Mouse (Mus musculus): ENCODE measurements at regions not wholly inside any gene's neighbourhood (a gene's known extent, or its start where the extent isn't known, plus 50 kb on each side); places are given as distances from the start of the nearest gene placed in this dataset.

GRCm38 (mm10) chr11:79757513-79758071 is 166.6 kb downstream of the Rab11fip4 start:
- no peaks in the 10 kb centered on the region for H3K27me3 ChIP-seq (replicated peaks; ENCODE audit: control insufficient read depth, insufficient read depth, low read length)
- H3K4me3 ChIP-seq (ENCODE audit: low read depth, low read length) = no peak overlapping the region
- H3K9me3 ChIP-seq (ENCODE audit: control insufficient read depth) = no peaks in the 10 kb centered on the region
- ATAC-seq = no peak
- 86% methylated on average over 5 of the region's 5 CpGs for WGBS
- H3K36me3 ChIP-seq (ENCODE audit: control insufficient read depth, insufficient read depth) = no peaks in the 10 kb centered on the region
- no peak overlapping the region for H3K9ac ChIP-seq (ENCODE audit: low read depth, low read length)
- no peaks in the 10 kb centered on the region for H3K4me1 ChIP-seq (replicated peaks; ENCODE audit: control insufficient read depth, insufficient read depth, low read length)
- TF ChIP-seq CTCF (IDR thresholded peaks at IDR 0.05; ENCODE audit: low read depth) = no peak
- no peak overlapping the region for H3K27ac ChIP-seq (ENCODE audit: low read depth, low read length)
- H3K4me2 ChIP-seq (replicated peaks; ENCODE audit: low read depth) = no peak overlapping the region

DNA sequence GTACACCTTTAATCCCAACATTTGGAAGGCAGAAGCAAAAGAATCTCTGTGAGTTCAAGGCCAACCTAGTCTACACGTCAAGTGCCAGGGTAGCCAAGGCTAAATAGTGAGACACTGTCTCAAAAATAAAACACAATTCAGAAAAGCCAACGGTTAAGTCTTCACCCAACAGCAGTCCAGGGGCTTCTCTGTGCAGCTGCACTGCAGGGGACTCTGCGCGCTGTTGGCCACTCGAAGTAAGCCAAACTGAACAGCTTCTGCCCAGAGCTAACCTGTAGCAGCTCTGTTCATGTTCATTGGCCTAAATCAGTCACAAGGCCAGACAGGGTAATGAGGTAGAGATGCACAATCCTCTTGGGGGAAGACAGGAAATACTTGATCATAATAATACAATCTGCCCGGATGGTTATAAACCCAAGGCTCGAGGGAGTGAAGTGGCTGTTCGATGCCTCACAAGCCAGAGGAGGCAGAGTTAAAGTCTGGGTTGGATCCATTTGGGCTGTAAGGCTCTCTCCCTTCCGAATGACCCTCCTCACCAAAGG is 165.4 kb downstream of the Rab11fip4 start:
- no peak overlapping the region for H3K4me2 ChIP-seq (replicated peaks; ENCODE audit: low read depth)
- TF ChIP-seq CTCF (IDR thresholded peaks at IDR 0.05; ENCODE audit: low read depth) = no peak
- H3K9me3 ChIP-seq (ENCODE audit: control insufficient read depth) = no peaks in the 10 kb centered on the region
- H3K4me3 ChIP-seq (ENCODE audit: low read depth, low read length) = no peak overlapping the region
- no peak overlapping the region for H3K9ac ChIP-seq (ENCODE audit: low read depth, low read length)
- no peak for ATAC-seq
- H3K4me1 ChIP-seq (replicated peaks; ENCODE audit: control insufficient read depth, insufficient read depth, low read length) = no peaks in the 10 kb centered on the region
- H3K27ac ChIP-seq (ENCODE audit: low read depth, low read length) = no peak overlapping the region
- no peaks in the 10 kb centered on the region for H3K27me3 ChIP-seq (replicated peaks; ENCODE audit: control insufficient read depth, insufficient read depth, low read length)
- H3K36me3 ChIP-seq (ENCODE audit: control insufficient read depth, insufficient read depth) = no peaks in the 10 kb centered on the region
- WGBS = 78% methylated on average over 9 of the region's 9 CpGs

DNA sequence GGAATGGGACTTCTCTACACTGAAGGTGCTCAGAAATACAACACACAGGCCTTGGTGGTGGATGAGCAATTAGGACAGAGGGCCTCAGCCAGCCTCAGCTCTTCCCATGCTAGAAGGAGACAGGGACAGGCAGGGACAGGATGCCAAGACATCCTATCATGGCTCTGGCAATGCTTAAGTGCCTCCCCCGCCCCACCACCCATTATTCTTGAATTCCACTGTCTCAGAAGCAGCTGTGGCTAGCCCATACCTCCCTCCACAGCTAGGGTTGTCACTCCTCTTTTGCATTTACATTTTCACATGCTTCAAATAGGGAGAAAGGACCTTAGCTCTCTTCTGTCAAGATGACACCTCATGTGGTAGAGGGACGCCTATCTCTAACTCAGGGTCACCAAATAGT is 162.5 kb downstream of the Rab11fip4 start:
- no peaks in the 10 kb centered on the region for H3K9me3 ChIP-seq (ENCODE audit: control insufficient read depth)
- no peak for ATAC-seq
- WGBS = 100% methylated on average over 2 of the region's 2 CpGs

GRCm38 (mm10) chr11:79752717-79753480 is 161.9 kb downstream of the Rab11fip4 start:
- H3K36me3 ChIP-seq (ENCODE audit: control insufficient read depth, insufficient read depth) = no peaks in the 10 kb centered on the region
- no peak overlapping the region for H3K27ac ChIP-seq (ENCODE audit: low read depth, low read length)
- no peaks in the 10 kb centered on the region for H3K9me3 ChIP-seq (ENCODE audit: control insufficient read depth)
- no peaks in the 10 kb centered on the region for H3K4me1 ChIP-seq (replicated peaks; ENCODE audit: control insufficient read depth, insufficient read depth, low read length)
- no peak overlapping the region for H3K4me2 ChIP-seq (replicated peaks; ENCODE audit: low read depth)
- ATAC-seq = peak; percentile 61
- no peak overlapping the region for H3K9ac ChIP-seq (ENCODE audit: low read depth, low read length)
- no peak for TF ChIP-seq CTCF (IDR thresholded peaks at IDR 0.05; ENCODE audit: low read depth)
- no peak overlapping the region for H3K4me3 ChIP-seq (ENCODE audit: low read depth, low read length)
- no peaks in the 10 kb centered on the region for H3K27me3 ChIP-seq (replicated peaks; ENCODE audit: control insufficient read depth, insufficient read depth, low read length)
- 57% methylated on average over 7 of the region's 7 CpGs for WGBS

More for the DNA sequence above, 162.5 kb downstream of the Rab11fip4 start:
- Histone ChIP-seq H3K27me3 (replicated peaks; ENCODE audit: control insufficient read depth, insufficient read depth, low read length) (no peaks in the 10 kb centered on the region), H3K4me3 (ENCODE audit: low read depth, low read length) (no peak overlapping the region), H3K4me1 (replicated peaks; ENCODE audit: control insufficient read depth, insufficient read depth, low read length) (no peaks in the 10 kb centered on the region), H3K36me3 (ENCODE audit: control insufficient read depth, insufficient read depth) (no peaks in the 10 kb centered on the region), H3K27ac (ENCODE audit: low read depth, low read length) (no peak overlapping the region), H3K9ac (ENCODE audit: low read depth, low read length) (no peak overlapping the region), H3K4me2 (replicated peaks; ENCODE audit: low read depth) (no peak overlapping the region)
- TF ChIP-seq CTCF (IDR thresholded peaks at IDR 0.05; ENCODE audit: low read depth) = no peak

GRCm38 (mm10) chr11:79751751-79752716 is 161.0 kb downstream of the Rab11fip4 start:
- no peak overlapping the region for H3K27ac ChIP-seq (ENCODE audit: low read depth, low read length)
- no peak overlapping the region for H3K4me3 ChIP-seq (ENCODE audit: low read depth, low read length)
- no peaks in the 10 kb centered on the region for H3K27me3 ChIP-seq (replicated peaks; ENCODE audit: control insufficient read depth, insufficient read depth, low read length)
- no peak overlapping the region for H3K9ac ChIP-seq (ENCODE audit: low read depth, low read length)
- TF ChIP-seq CTCF (IDR thresholded peaks at IDR 0.05; ENCODE audit: low read depth) = no peak
- no peaks in the 10 kb centered on the region for H3K4me1 ChIP-seq (replicated peaks; ENCODE audit: control insufficient read depth, insufficient read depth, low read length)
- 61% methylated on average over 14 of the region's 14 CpGs for WGBS
- H3K9me3 ChIP-seq (ENCODE audit: control insufficient read depth) = no peaks in the 10 kb centered on the region
- no peak for ATAC-seq
- H3K36me3 ChIP-seq (ENCODE audit: control insufficient read depth, insufficient read depth) = no peaks in the 10 kb centered on the region
- H3K4me2 ChIP-seq (replicated peaks; ENCODE audit: low read depth) = no peak overlapping the region

DNA sequence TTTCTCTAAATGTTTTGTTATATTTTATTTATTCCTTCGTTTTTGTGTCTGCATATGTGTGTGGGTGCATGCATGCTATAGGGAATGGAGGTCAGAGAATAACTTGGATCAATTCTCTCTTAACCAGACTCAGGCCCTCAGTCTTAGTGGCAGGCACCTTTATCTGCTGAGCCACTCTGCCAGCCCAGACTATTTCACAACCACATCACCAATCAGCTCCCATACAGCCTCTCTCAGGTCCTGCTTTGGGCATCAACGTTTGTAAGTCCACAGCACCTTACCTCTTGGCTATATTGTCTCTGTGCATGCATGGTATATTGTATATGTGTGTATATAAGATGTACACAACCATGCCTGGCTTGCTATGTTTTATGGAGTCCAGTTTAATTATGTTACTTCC is 159.9 kb downstream of the Rab11fip4 start:
- no peak for ATAC-seq
- Histone ChIP-seq H3K4me2 (replicated peaks; ENCODE audit: low read depth) (no peak overlapping the region), H3K4me1 (replicated peaks; ENCODE audit: control insufficient read depth, insufficient read depth, low read length) (no peaks in the 10 kb centered on the region), H3K4me3 (ENCODE audit: low read depth, low read length) (no peak overlapping the region), H3K27me3 (replicated peaks; ENCODE audit: control insufficient read depth, insufficient read depth, low read length) (no peaks in the 10 kb centered on the region), H3K27ac (ENCODE audit: low read depth, low read length) (no peak overlapping the region), H3K36me3 (ENCODE audit: control insufficient read depth, insufficient read depth) (no peaks in the 10 kb centered on the region), H3K9ac (ENCODE audit: low read depth, low read length) (no peak overlapping the region), H3K9me3 (ENCODE audit: control insufficient read depth) (no peaks in the 10 kb centered on the region)
- TF ChIP-seq CTCF (IDR thresholded peaks at IDR 0.05; ENCODE audit: low read depth) = no peak
- 69% methylated on average over 2 of the region's 2 CpGs for WGBS
